Mouse (Mus musculus) limb, embryonic 10.5 days (tissue): ENCODE measurements around the gene Mrps11. TPM values are rescaled to one million over a fixed set of nuclear protein-coding genes. Genes with fewer than 3 reads are reported as not detected.

Source experiments
- DNase-seq: peaks from one replicate; pipeline ENCODE4 v3.0.0-alpha.2; 2017; ENCODE audit warnings: low spot score
- H3K27ac ChIP-seq: fragments of 300-500 bp; sonication (generic); 2 replicates; pipeline ENCODE4 v1.5.1; 2016; ENCODE audit warnings: mild to moderate bottlenecking
- H3K27me3 ChIP-seq: fragments of 300-500 bp; sonication (generic); 2 replicates; pipeline ENCODE4 v1.6.1; 2016; ENCODE audit warnings: low read depth, mild to moderate bottlenecking; ENCODE audit not compliant: poor library complexity, severe bottlenecking
- H3K36me3 ChIP-seq: fragments of 300-500 bp; sonication (generic); 2 replicates; pipeline ENCODE4 v1.6.1; 2016; ENCODE audit warnings: mild to moderate bottlenecking, moderate library complexity
- H3K4me1 ChIP-seq: fragments of 300-500 bp; sonication (generic); 2 replicates; pipeline ENCODE4 v1.6.1; 2016
- H3K4me3 ChIP-seq: fragments of 300-500 bp; sonication (generic); 2 replicates; pipeline ENCODE4 v1.5.1; 2016; ENCODE audit warnings: mild to moderate bottlenecking, moderate library complexity
- H3K9me3 ChIP-seq: fragments of 300-500 bp; sonication (generic); replicated peaks from 2 replicates; pipeline ENCODE4 v1.6.1; 2016; ENCODE audit warnings: mild to moderate bottlenecking
- WGBS: fragments of 180-500 bp; shearing (Covaris S2); methylation state at CpG from one replicate; pipeline ENCODE4 v1.1.7; 2016; 5-methylcytosine and 5-hydroxymethylcytosine counted together
- polyA plus RNA-seq: library from polyadenylated mRNA; unstranded; fragments of >200 nt; fragmentation: Nextera tagmentation; extraction: Ambion mirVana; gene quantifications from 2 replicates; pipeline ENCODE4 v1.2.1, GENCODE M21; 2016

The Mrps11 gene
- polyA plus RNA-seq: 92.4 and 99.7 TPM in 2 replicates

DNA sequence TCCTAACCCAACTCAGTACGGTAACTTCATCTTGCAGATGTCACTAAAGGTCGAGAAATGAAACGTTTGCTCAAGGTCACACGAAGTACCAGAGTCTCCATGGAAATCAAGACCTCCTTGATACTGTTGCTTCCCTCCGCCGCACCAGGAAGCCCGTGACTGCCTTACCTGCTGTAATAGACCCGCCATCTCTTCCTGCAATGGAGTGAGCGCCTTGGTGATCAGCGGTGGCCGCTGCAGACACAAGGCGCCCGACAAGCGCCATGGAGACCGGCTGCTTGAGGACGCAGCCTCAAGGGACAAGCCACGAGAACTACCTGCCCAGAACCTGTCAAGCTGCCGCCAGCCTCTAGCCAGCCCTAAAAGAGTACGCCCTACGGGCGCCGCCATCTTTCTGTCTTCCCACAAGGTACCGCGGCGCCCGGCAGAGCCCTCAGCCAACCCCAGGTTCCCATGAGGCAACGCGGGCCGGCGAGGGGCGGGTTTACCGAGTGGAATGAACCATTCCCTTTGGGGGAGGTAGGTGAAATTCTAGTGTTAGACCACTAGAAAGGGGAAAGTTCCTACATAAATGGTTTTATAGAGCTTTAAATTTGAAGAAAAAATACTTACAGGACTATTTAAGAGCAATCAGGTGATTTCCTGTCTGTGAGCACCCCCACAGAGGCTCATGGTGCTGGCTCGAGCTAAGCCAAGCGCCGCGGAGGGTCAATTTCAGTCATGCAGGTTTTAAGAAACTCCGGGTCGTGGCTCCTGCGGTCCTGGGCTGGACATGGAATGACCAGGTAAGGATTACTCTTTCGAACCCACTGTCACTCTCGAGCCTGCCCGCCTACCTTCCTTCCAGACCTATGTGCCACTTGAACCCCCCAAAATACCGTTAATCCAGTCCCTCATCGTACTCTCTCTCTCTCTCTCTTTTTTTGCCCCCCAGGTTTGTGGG, at the start of gene Mrps11, which contains the start of gene Mrpl46:
TSS of gene Mrps11 (plus strand) at position 481 of the 943 bp plus-strand sequence.
TSS of gene Mrpl46 (minus strand) at position 893 of the 943 bp plus-strand sequence.
- no peaks in the 10 kb centered on the region for H3K9me3 ChIP-seq
- H3K4me1 ChIP-seq: peaks cover 13% of the 10 kb centered on the region
- H3K27ac ChIP-seq: peak within 1 kb of the TSS; percentile 95
- DNase-seq: peak; percentile 90
- peaks cover 52% of the 10 kb centered on the region for H3K36me3 ChIP-seq
- WGBS: under 1% methylated on average over 44 of the region's 44 CpGs
- no peaks in the 10 kb centered on the region for H3K27me3 ChIP-seq
- H3K4me3 ChIP-seq: peak within 1 kb of the TSS; percentile 95

- no peaks in the 10 kb centered on the region for H3K36me3 ChIP-seq
- WGBS: 93% methylated on average over 6 of the region's 6 CpGs
- no peak for DNase-seq
These were observed 45.7 kb upstream of the Mrps11 start for GRCm38 (mm10) chr7:78737196-78737595.

DNA sequence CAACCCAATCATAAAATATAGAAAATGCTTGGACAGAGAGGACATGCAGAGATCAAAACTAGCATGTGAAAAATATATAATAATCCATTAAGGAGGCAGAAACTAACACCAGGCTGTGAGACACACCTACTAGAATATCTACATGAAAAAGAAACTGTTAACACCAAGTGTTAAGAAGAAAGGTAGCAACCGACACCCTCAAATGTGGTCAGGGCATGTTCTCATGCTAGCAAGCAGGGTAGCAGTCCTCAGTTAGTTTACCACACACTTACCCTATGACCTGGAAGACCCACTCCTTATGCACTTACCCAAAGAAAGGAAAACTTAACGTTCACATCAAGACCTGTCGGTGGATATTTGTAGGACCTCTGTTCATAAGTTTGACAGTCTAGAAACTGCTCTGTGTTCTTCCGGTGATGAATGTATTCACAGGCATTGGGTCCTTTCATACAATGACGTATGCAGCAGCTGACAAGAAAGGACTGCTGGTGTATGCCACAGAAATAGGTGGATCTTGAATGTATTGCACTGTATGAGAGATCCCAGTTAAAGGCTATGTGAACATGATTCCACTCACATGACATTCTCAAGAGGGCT, 45.2 kb upstream of the Mrps11 start, which contains the start of gene Ntrk3:
TSS of gene Ntrk3 (minus strand) at position 399 of the 597 bp plus-strand sequence.
- H3K9me3 ChIP-seq: no peaks in the 10 kb centered on the region
- no peaks in the 10 kb centered on the region for H3K4me1 ChIP-seq
- no peak within 1 kb of the TSS for H3K4me3 ChIP-seq
- no peaks in the 10 kb centered on the region for H3K36me3 ChIP-seq
- no peaks in the 10 kb centered on the region for H3K27me3 ChIP-seq
- DNase-seq: no peak
- WGBS: 85% methylated on average over 5 of the region's 5 CpGs
- no peak within 1 kb of the TSS for H3K27ac ChIP-seq

More at GRCm38 (mm10) chr7:78737196-78737595, 45.7 kb upstream of the Mrps11 start:
- Histone ChIP-seq H3K27me3 (no peaks in the 10 kb centered on the region), H3K4me3 (no peak overlapping the region), H3K27ac (no peak overlapping the region), H3K9me3 (no peaks in the 10 kb centered on the region), H3K4me1 (no peaks in the 10 kb centered on the region)

- H3K27ac ChIP-seq: no peak overlapping the region
- no peak for DNase-seq
These were observed 43.4 kb upstream of the Mrps11 start for GRCm38 (mm10) chr7:78739351-78740000.

DNA sequence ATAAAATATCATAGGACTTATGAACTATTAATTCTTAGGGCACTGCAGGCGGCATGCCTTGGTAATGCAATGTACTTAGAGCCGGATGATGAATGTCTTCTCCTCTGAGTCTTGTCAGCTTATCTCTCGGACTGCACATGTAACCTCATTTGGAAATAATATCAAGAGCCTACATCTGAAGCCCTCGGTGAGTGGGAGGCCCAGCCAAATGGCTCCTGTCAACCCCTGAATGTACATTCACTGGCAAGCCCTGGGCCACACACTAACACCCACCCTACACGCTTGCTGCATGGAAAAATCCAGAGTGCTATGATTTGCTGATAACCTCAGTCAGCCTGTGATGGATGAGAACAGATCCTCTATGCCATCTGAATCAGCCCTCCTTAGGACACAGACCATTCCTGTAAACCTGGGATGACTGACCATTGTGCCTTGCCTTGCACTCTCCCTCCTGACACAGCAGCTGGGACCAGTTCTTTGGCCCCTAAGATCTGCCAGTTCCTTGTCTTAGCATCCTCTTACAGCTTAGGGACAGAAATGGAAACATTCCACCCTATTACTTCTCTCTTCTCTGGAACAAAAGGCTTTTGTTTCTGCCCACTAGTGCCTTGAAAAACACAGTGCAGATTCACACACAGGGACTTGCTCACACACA, 39.1 kb upstream of the Mrps11 start:
- Histone ChIP-seq H3K4me3 (no peak overlapping the region), H3K4me1 (no peaks in the 10 kb centered on the region), H3K9me3 (no peaks in the 10 kb centered on the region), H3K36me3 (no peaks in the 10 kb centered on the region), H3K27ac (no peak overlapping the region), H3K27me3 (no peaks in the 10 kb centered on the region)
- DNase-seq: no peak
- 73% methylated on average over 5 of the region's 5 CpGs for WGBS

More at GRCm38 (mm10) chr7:78739351-78740000, 43.4 kb upstream of the Mrps11 start:
- Histone ChIP-seq H3K9me3 (no peaks in the 10 kb centered on the region), H3K27me3 (no peaks in the 10 kb centered on the region), H3K4me3 (no peak overlapping the region), H3K4me1 (no peaks in the 10 kb centered on the region), H3K36me3 (no peaks in the 10 kb centered on the region)
- 83% methylated on average over 8 of the region's 8 CpGs for WGBS

- no peak for DNase-seq
- 88% methylated on average over 4 of the region's 4 CpGs for WGBS
- no peaks in the 10 kb centered on the region for H3K4me1 ChIP-seq
These were observed 30.0 kb upstream of the Mrps11 start for GRCm38 (mm10) chr7:78752961-78753360.

GRCm38 (mm10) chr7:78753752-78754457, 29.0 kb upstream of the Mrps11 start:
- WGBS: 84% methylated on average over 7 of the region's 7 CpGs
- H3K9me3 ChIP-seq: no peaks in the 10 kb centered on the region

More at GRCm38 (mm10) chr7:78752961-78753360, 30.0 kb upstream of the Mrps11 start:
- Histone ChIP-seq H3K27ac (no peak overlapping the region), H3K4me3 (no peak overlapping the region), H3K27me3 (no peaks in the 10 kb centered on the region), H3K9me3 (no peaks in the 10 kb centered on the region), H3K36me3 (no peaks in the 10 kb centered on the region)

DNA sequence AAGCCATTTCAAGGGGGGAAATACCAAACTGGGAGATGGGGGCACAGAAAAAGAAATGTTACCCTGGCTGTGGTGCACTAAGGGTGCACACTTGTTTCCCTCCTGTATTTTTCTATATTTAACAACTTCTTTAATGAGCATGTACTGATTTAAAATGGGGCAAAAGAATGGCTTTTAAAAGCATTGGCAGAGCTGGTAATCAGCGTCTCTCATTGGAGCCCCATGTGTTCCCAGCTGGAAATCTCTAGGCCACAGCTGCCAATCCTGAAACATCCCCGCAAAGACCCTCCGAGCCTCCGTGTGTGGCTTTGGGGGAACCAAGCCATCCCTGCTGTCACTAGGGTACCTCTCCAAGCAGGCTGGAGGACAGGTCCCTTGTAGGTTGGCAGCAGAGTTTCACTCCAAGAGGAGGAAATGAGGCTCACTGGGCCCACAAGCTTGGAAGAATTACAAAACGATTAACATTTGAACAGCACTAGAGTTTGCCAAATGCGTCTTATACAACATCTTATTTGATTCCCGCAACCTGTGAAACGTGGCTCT, 28.4 kb upstream of the Mrps11 start:
- Histone ChIP-seq H3K36me3 (no peaks in the 10 kb centered on the region), H3K4me3 (no peak overlapping the region), H3K27me3 (no peaks in the 10 kb centered on the region), H3K4me1 (no peaks in the 10 kb centered on the region), H3K9me3 (no peaks in the 10 kb centered on the region), H3K27ac (no peak overlapping the region)
- 69% methylated on average over 8 of the region's 8 CpGs for WGBS
- no peak for DNase-seq

More at GRCm38 (mm10) chr7:78753752-78754457, 29.0 kb upstream of the Mrps11 start:
- no peak for DNase-seq
- H3K27ac ChIP-seq: no peak overlapping the region
- no peaks in the 10 kb centered on the region for H3K36me3 ChIP-seq
- H3K4me3 ChIP-seq: no peak overlapping the region
- H3K27me3 ChIP-seq: no peaks in the 10 kb centered on the region
- no peaks in the 10 kb centered on the region for H3K4me1 ChIP-seq

GRCm38 (mm10) chr7:78763801-78764200, 19.1 kb upstream of the Mrps11 start:
- 0 out of 2 replicates have a peak, but pooled peaks cover 6% of the 10 kb centered on the region for H3K27me3 ChIP-seq
- H3K36me3 ChIP-seq: no peaks in the 10 kb centered on the region
- H3K9me3 ChIP-seq: no peaks in the 10 kb centered on the region
- no peak overlapping the region for H3K4me3 ChIP-seq
- DNase-seq: no peak
- WGBS: 93% methylated on average over 3 of the region's 3 CpGs
- no peak overlapping the region for H3K27ac ChIP-seq
- H3K4me1 ChIP-seq: no peaks in the 10 kb centered on the region

DNA sequence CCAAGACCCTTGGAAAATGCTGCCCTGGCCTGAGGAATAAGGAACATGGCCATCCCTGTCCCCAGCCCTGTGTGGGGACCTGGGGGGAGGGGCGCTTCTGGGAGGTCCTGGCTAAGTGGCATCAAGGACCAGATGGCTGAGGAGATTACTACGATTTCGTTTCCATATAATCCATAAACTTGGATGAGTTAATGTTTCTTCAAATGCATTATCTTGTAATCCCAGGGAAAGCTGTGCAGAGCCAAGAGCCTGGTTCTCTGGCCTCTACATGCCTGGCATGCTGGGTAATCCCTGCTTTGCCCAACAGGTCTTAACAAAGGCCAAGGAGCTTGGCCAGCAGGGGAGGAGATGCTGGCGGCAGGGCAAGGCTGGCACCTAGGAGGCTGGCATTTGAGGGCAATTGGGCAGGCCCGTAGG, 17.7 kb upstream of the Mrps11 start:
- Histone ChIP-seq H3K27ac (no peak overlapping the region), H3K4me1 (no peaks in the 10 kb centered on the region), H3K36me3 (no peaks in the 10 kb centered on the region), H3K9me3 (no peaks in the 10 kb centered on the region), H3K4me3 (no peak overlapping the region), H3K27me3 (0 out of 2 replicates have a peak, but pooled peaks cover 6% of the 10 kb centered on the region)
- no peak for DNase-seq
- WGBS: 84% methylated on average over 5 of the region's 5 CpGs

DNA sequence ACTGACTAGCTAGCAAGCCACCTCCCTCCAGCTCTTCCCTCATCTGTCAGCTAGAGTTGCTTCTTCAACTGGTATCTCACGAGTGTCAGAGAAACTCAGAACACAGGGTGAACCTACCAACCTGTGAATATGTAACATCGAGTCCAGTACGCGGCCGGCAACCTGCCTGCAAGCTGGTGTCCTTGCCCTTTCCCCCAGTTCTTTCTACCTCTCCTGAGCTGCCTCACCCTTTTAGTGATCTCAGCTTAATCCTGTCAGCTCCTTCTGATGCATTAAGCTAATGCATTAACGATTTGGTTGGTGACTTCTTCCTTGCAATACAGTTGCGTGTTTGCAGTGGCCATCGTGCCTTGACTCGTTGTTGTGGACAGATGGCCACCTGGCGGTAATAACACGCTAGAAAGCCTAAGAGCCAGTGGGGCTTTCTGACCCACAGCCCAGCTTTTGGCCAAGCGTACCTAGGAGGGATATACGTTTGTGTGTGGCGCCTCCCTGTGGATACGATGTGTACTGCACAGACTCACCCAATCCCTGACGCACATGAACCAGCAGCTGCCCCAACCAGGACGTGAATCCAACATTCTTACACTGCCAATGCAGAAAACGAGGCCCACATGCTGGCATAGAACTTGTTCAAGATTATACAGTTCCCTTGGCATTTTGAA, 16.8 kb upstream of the Mrps11 start:
- Histone ChIP-seq H3K27ac (no peak overlapping the region), H3K4me3 (no peak overlapping the region), H3K36me3 (no peaks in the 10 kb centered on the region), H3K4me1 (no peaks in the 10 kb centered on the region), H3K9me3 (no peaks in the 10 kb centered on the region), H3K27me3 (0 out of 2 replicates have a peak, but pooled peaks cover 6% of the 10 kb centered on the region)
- WGBS: 26% methylated on average over 18 of the region's 18 CpGs
- peak; percentile 85 for DNase-seq
